Mouse (Mus musculus): Measurements from ENCODE around the gene Serpine1. TPM values are rescaled to one million over a fixed set of nuclear protein-coding genes. Genes with fewer than 3 reads are reported as not detected.

Gene Serpine1
- polyA plus RNA-seq, 1 experiment from 2014 or later: 0.34 TPM

GRCm38 (mm10) chr5:137108111-137108510 is 36.0 kb upstream of the Serpine1 start:
- Histone ChIP-seq H3K27me3 (replicated peaks) (no peaks in the 10 kb centered on the region), H3K9me3 (no peaks in the 10 kb centered on the region), H3K27ac (no peak overlapping the region), H3K4me2 (no peak overlapping the region), H3K4me3 (no peak overlapping the region), H3K36me3 (replicated peaks) (no peaks in the 10 kb centered on the region), H3K9ac (no peak overlapping the region), H3K4me1 (no peaks in the 10 kb centered on the region; the same call in 1 of the 2 replicates)
- no peak for ATAC-seq (replicated peaks)
- 68% methylated on average over 6 of the region's 6 CpGs for WGBS

DNA sequence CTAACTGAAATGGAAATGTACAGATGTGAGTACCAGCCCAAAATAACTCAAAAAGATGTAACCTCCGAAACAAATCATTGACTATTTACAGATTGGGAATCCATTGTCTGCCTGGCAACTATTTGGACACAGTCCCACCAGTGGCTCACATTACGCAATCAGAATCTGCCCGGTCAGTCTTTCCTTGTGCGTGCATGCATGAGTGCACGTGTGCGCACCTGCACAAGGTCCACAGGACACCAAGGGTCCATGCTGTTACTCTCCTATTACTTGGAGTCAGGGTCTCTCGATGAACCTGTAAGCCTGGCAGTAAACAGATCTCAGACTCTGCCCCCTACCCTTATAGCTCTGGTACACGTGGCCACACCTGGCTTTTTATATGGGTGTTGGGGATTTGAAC is 35.6 kb upstream of the Serpine1 start:
- Histone ChIP-seq H3K4me1 (no peaks in the 10 kb centered on the region; the same call in 1 of the 2 replicates), H3K27ac (no peak overlapping the region), H3K27me3 (replicated peaks) (no peaks in the 10 kb centered on the region), H3K9me3 (no peaks in the 10 kb centered on the region), H3K4me2 (no peak overlapping the region), H3K36me3 (replicated peaks) (no peaks in the 10 kb centered on the region), H3K9ac (no peak overlapping the region), H3K4me3 (no peak overlapping the region)
- no peak for ATAC-seq (replicated peaks)
- 84% methylated on average over 8 of the region's 8 CpGs for whole genome bisulfite sequencing

DNA sequence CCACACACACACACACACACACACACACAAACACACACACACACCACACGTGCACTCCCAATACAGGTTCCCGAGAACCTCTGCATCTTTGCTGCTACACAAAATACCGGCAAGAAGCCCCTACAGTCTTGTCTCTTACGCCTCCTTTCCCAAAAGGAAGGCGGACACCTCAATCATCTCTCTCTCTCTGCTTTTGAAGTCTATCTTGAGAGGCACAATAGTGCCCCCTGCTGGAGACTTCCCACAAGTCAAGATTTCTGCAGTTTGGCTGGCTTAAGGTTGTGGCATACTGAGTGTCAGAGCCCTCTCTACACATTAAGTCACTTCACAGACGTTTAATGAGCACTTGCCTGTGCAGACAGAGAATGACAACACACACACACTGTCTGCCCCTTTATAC is 35.0 kb upstream of the Serpine1 start:
- H3K4me1 ChIP-seq: no peaks in the 10 kb centered on the region; the same call in 1 of the 2 replicates
- H3K4me2 ChIP-seq: peak overlapping the region; percentile 25
- no peaks in the 10 kb centered on the region for H3K9me3 ChIP-seq
- WGBS: 6% methylated on average over 6 of the region's 6 CpGs
- ATAC-seq (replicated peaks): no peak
- H3K4me3 ChIP-seq: no peak overlapping the region
- H3K27me3 ChIP-seq (replicated peaks): no peaks in the 10 kb centered on the region
- no peak overlapping the region for H3K27ac ChIP-seq
- no peak overlapping the region for H3K9ac ChIP-seq
- H3K36me3 ChIP-seq (replicated peaks): no peaks in the 10 kb centered on the region

DNA sequence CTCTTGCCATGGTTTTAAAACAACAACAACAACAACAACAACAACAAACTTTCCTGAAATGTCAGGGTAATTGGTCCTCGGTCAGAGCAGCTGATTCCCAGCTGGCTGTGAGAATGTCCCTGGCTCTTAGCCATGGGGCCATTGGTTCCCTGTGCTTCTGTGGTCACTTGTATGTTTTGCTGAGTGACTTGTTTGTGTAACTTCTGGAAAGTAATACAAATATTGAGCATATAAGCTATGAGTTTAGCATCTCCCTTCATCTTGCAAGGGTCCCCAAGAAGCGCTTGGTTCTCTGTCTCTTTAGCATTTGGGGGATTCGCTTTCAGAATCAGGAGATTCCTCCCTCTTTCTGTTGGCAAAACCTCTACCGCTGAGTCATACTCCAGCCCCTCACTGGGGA is 34.4 kb upstream of the Serpine1 start:
- H3K9me3 ChIP-seq: no peaks in the 10 kb centered on the region
- 73% methylated on average over 4 of the region's 4 CpGs for WGBS
- H3K36me3 ChIP-seq (replicated peaks): no peaks in the 10 kb centered on the region
- H3K27ac ChIP-seq: no peak overlapping the region
- H3K4me1 ChIP-seq: no peaks in the 10 kb centered on the region; the same call in 1 of the 2 replicates
- H3K4me3 ChIP-seq: no peak overlapping the region
- no peak for ATAC-seq (replicated peaks)
- no peak overlapping the region for H3K9ac ChIP-seq
- H3K4me2 ChIP-seq: no peak overlapping the region
- no peaks in the 10 kb centered on the region for H3K27me3 ChIP-seq (replicated peaks)

GRCm38 (mm10) chr5:137103969-137104368 is 31.9 kb upstream of the Serpine1 start:
- H3K9ac ChIP-seq: no peak overlapping the region
- H3K4me2 ChIP-seq: no peak overlapping the region
- ATAC-seq (replicated peaks): no peak
- no peak overlapping the region for H3K27ac ChIP-seq
- H3K4me1 ChIP-seq: no peaks in the 10 kb centered on the region; the same call in 1 of the 2 replicates
- H3K4me3 ChIP-seq: no peak overlapping the region
- H3K27me3 ChIP-seq (replicated peaks): no peaks in the 10 kb centered on the region
- H3K36me3 ChIP-seq (replicated peaks): no peaks in the 10 kb centered on the region
- 82% methylated on average over 2 of the region's 2 CpGs for WGBS
- no peaks in the 10 kb centered on the region for H3K9me3 ChIP-seq

DNA sequence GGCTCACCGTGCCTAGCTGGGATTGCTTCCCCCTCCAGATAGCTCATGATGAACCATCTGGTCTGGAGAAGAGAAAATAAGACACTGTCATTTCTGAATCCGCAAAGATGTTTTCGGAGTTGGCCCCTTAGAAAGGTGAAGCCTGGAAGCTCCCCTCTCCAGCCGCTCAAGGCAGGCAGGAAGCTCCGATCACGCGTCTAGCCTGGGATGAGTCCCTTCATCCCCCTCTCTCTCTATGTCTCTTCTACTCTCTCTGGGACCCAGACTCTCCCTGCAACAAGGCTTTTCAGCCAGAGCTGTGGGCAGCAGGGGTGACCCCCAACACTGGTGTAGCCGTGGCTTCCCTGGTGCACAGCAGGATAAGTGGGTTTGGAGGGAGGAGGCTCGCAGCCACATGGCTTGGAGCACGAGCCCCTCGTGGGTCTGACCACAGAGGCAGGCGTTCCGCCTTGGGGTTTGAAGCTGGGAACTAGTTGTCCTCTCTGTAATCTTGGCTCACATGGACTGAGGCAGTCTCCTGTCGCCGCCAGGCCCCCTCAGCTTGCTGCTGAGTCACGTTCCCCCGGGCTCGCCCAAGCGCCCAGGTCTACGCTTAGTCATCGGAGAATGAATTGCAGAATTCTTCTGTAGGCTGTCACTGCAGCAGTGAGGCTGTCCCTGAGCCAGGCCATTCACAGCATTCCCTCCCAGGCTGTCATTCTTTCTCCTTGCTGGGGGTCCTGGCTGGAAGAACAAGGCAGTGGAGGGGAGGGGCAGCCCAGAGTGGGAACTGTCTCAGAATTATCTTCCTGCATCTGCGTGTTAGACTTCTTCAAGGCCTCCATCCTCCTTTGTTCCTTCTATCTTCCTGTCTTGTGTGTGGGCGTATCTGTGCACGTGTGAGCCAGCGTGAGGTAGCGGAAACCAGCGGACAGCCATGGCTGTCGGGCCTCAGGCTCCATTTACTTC is 30.8 kb upstream of the Serpine1 start:
- Histone ChIP-seq H3K9ac (no peak overlapping the region), H3K36me3 (replicated peaks) (no peaks in the 10 kb centered on the region), H3K4me3 (no peak overlapping the region), H3K4me2 (no peak overlapping the region), H3K27me3 (replicated peaks) (no peaks in the 10 kb centered on the region), H3K4me1 (no peaks in the 10 kb centered on the region; the same call in 1 of the 2 replicates), H3K27ac (no peak overlapping the region), H3K9me3 (no peaks in the 10 kb centered on the region)
- WGBS: 67% methylated on average over 28 of the region's 28 CpGs
- ATAC-seq (replicated peaks): no peak

DNA sequence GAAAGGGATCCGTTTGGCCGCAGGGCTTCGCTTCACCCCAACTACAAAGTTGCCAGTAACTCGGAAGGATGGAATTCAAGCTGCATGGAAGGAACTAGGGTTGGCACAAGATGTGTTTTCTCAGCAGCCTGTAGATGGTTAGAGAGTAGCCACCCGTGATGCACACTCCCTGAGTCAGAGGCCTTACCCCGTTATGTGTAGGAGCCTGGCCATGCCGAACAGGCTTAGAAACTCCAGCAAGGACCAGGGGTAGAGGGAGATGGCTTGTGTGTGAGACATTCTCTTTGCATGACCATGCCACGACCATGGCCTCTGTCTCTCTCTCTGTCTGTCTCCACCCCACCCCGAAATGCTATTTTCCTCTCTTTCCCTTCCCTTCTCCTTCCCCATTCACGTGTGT is 30.0 kb upstream of the Serpine1 start:
- no peak for ATAC-seq (replicated peaks)
- H3K36me3 ChIP-seq (replicated peaks): no peaks in the 10 kb centered on the region
- no peaks in the 10 kb centered on the region for H3K27me3 ChIP-seq (replicated peaks)
- no peak overlapping the region for H3K27ac ChIP-seq
- H3K4me1 ChIP-seq: no peaks in the 10 kb centered on the region; the same call in 1 of the 2 replicates
- 79% methylated on average over 10 of the region's 10 CpGs for WGBS
- no peak overlapping the region for H3K9ac ChIP-seq
- H3K4me3 ChIP-seq: no peak overlapping the region
- no peak overlapping the region for H3K4me2 ChIP-seq
- no peaks in the 10 kb centered on the region for H3K9me3 ChIP-seq

GRCm38 (mm10) chr5:137100660-137101059 is 28.6 kb upstream of the Serpine1 start:
- WGBS: 65% methylated on average over 4 of the region's 4 CpGs
- Histone ChIP-seq H3K27me3 (replicated peaks) (no peaks in the 10 kb centered on the region), H3K4me3 (no peak overlapping the region), H3K9ac (no peak overlapping the region), H3K27ac (no peak overlapping the region), H3K9me3 (no peaks in the 10 kb centered on the region), H3K36me3 (replicated peaks) (no peaks in the 10 kb centered on the region), H3K4me1 (no peaks in the 10 kb centered on the region), H3K4me2 (no peak overlapping the region)
- no peak for ATAC-seq (replicated peaks)

GRCm38 (mm10) chr5:137098418-137098817 is 26.4 kb upstream of the Serpine1 start:
- H3K4me2 ChIP-seq: no peak overlapping the region
- no peak overlapping the region for H3K4me3 ChIP-seq
- H3K9ac ChIP-seq: no peak overlapping the region
- no peaks in the 10 kb centered on the region for H3K4me1 ChIP-seq
- 84% methylated on average over 11 of the region's 11 CpGs for WGBS
- no peaks in the 10 kb centered on the region for H3K36me3 ChIP-seq (replicated peaks)
- H3K27ac ChIP-seq: no peak overlapping the region
- no peak for ATAC-seq (replicated peaks)
- H3K9me3 ChIP-seq: no peaks in the 10 kb centered on the region
- no peaks in the 10 kb centered on the region for H3K27me3 ChIP-seq (replicated peaks)

- no peak overlapping the region for H3K4me3 ChIP-seq
- no peaks in the 10 kb centered on the region for H3K9me3 ChIP-seq
- H3K36me3 ChIP-seq (replicated peaks): no peaks in the 10 kb centered on the region
- H3K4me1 ChIP-seq: no peaks in the 10 kb centered on the region
- no peak overlapping the region for H3K9ac ChIP-seq
- no peaks in the 10 kb centered on the region for H3K27me3 ChIP-seq (replicated peaks)
- ATAC-seq (replicated peaks): no peak
- H3K27ac ChIP-seq: no peak overlapping the region
- 79% methylated on average over 1 of the region's 1 CpGs for WGBS
- H3K4me2 ChIP-seq: no peak overlapping the region
Measured at GRCm38 (mm10) chr5:137096037-137096436, 24.0 kb upstream of the Serpine1 start.

DNA sequence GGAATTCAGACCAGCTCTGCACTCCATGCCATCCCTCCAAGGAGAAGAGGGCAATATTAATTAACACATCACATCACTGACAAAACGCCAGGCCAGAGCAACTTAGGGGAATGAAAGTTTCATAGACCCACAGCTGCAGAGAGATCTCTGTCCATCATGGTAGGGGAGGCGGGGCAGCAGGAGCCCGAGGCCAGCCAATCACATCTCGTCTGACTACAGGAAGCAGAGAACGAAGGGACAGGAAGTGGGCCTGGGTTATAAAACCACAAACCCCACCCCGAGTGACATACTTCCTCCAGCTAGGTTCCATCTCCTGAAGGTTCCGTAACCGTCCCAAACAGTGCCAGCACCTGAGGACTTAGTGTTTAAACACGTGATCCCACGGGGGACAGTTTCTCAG is 23.1 kb upstream of the Serpine1 start:
- Histone ChIP-seq H3K9ac (no peak overlapping the region), H3K4me1 (no peaks in the 10 kb centered on the region), H3K27me3 (replicated peaks) (no peaks in the 10 kb centered on the region), H3K4me2 (no peak overlapping the region), H3K36me3 (replicated peaks) (no peaks in the 10 kb centered on the region), H3K27ac (no peak overlapping the region), H3K4me3 (no peak overlapping the region), H3K9me3 (no peaks in the 10 kb centered on the region)
- 86% methylated on average over 10 of the region's 10 CpGs for WGBS
- no peak for ATAC-seq (replicated peaks)

- Histone ChIP-seq H3K4me1 (no peaks in the 10 kb centered on the region), H3K4me3 (no peak overlapping the region), H3K36me3 (replicated peaks) (no peaks in the 10 kb centered on the region), H3K9ac (no peak overlapping the region), H3K4me2 (no peak overlapping the region), H3K9me3 (no peaks in the 10 kb centered on the region), H3K27me3 (replicated peaks) (no peaks in the 10 kb centered on the region), H3K27ac (no peak overlapping the region)
- no peak for ATAC-seq (replicated peaks)
- 79% methylated on average over 9 of the region's 9 CpGs for WGBS
Measured at GRCm38 (mm10) chr5:137093720-137094119, 21.7 kb upstream of the Serpine1 start.

DNA sequence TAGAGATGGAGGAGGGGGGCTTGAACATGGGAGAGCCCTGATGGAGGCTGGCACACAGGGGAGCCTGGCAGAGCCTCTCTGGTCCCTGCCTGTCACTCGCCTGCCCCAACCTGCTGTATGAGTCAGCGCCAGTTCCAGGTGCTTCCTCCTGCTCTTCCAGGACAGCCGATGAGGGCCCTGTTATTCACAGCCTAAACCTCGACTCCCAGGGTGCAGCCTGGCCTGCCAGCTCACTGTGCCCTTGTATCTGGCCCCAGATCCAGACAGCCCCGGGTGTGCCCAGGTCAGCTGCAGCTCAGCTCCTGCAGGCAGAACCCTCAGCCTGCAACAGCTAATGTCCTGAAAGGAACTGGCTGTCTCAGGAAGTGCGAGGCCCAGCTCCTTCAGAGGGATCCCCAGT is 19.5 kb upstream of the Serpine1 start:
- 77% methylated on average over 6 of the region's 6 CpGs for WGBS
- Histone ChIP-seq H3K4me3 (no peak overlapping the region), H3K4me1 (no peaks in the 10 kb centered on the region), H3K27me3 (replicated peaks) (no peaks in the 10 kb centered on the region), H3K9me3 (no peaks in the 10 kb centered on the region), H3K27ac (no peak overlapping the region), H3K36me3 (replicated peaks) (no peaks in the 10 kb centered on the region), H3K9ac (no peak overlapping the region), H3K4me2 (no peak overlapping the region)
- ATAC-seq (replicated peaks): no peak
